Mouse (Mus musculus) G1E (cell line): ENCODE data around the gene Cd300a. TPM values are rescaled to one million over a fixed set of nuclear protein-coding genes. Genes with fewer than 3 reads are reported as not detected.

Experiments
- ATAC-seq: 2 replicates; pipeline ENCODE4 v1.8.0; 2016; ENCODE audit warnings: mild to moderate bottlenecking; ENCODE audit not compliant: insufficient number of reproducible peaks, poor library complexity, low FRiP score, severe bottlenecking; ENCODE audit errors: extremely low read depth
- DNase-seq: peaks from one replicate; pipeline ENCODE4 v3.0.0; 2012; ENCODE audit warnings: low spot score
- H3K27me3 ChIP-seq: 2 replicates; pipeline ENCODE4 v1.6.1; 2012; ENCODE audit warnings: mild to moderate bottlenecking, low read length, inconsistent platforms; ENCODE audit not compliant: insufficient read depth
- H3K36me3 ChIP-seq: replicated peaks from 2 replicates; pipeline ENCODE3; 2012; ENCODE audit warnings: mild to moderate bottlenecking, inconsistent platforms
- H3K4me1 ChIP-seq: 2 replicates; pipeline ENCODE4 v1.6.1; 2012; ENCODE audit warnings: low read depth, low read length, inconsistent platforms, mixed read lengths; ENCODE audit not compliant: insufficient read depth
- H3K4me3 ChIP-seq: 2 replicates; pipeline ENCODE4 v1.5.1; 2012; ENCODE audit warnings: low read depth, mild to moderate bottlenecking, inconsistent platforms, low read length, moderate library complexity, mixed read lengths
- H3K9me3 ChIP-seq: replicated peaks from 2 replicates; pipeline ENCODE4 v1.6.1; 2012; ENCODE audit warnings: inconsistent platforms
- CTCF ChIP-seq: IDR thresholded peaks from 2 replicates; pipeline ENCODE4 v1.5.1; 2012; ENCODE audit warnings: low read depth, low read length, inconsistent platforms, mixed read lengths
- GATA1 ChIP-seq: IDR thresholded peaks from 2 replicates; pipeline ENCODE4 v1.6.1; 2012; ENCODE audit warnings: borderline replicate concordance, low read length, inconsistent platforms, mixed read lengths
- GATA2 ChIP-seq: IDR thresholded peaks from 2 replicates; pipeline ENCODE4 v1.6.1; 2012; ENCODE audit warnings: low read depth, low read length, inconsistent platforms, borderline replicate concordance
- POLR2AphosphoS5 ChIP-seq: IDR thresholded peaks from 2 replicates; pipeline ENCODE4 v1.6.1; 2012; ENCODE audit warnings: low read depth, low read length, inconsistent platforms; ENCODE audit not compliant: insufficient replicate concordance
- TAL1 ChIP-seq: conservative IDR thresholded peaks from 2 replicates; pipeline ENCODE4 v1.6.1; 2012; ENCODE audit warnings: low read depth, low read length, inconsistent platforms, mixed read lengths
- polyA plus RNA-seq: library from polyadenylated mRNA; stranded (reverse); fragments of >175 nt; gene quantifications from 2 replicates; pipeline ENCODE4 v1.2.3, GENCODE M21; 2012
- total RNA-seq, 2 experiments: library from RNA; stranded (forward) in 1 of 2; stranded (reverse) in 1 of 2; fragments of 200-1000 nt in 1 of 2; fragments of >200 nt in 1 of 2; fragmentation: Nextera tagmentation in 1 of 2; gene quantifications; 2 replicates each; pipeline ENCODE4 v1.2.3; 2014 to 2017

Cd300a gene
- total and polyA plus RNA-seq, 3 experiments, result 0.11 TPM; not detected in 2

DNA sequence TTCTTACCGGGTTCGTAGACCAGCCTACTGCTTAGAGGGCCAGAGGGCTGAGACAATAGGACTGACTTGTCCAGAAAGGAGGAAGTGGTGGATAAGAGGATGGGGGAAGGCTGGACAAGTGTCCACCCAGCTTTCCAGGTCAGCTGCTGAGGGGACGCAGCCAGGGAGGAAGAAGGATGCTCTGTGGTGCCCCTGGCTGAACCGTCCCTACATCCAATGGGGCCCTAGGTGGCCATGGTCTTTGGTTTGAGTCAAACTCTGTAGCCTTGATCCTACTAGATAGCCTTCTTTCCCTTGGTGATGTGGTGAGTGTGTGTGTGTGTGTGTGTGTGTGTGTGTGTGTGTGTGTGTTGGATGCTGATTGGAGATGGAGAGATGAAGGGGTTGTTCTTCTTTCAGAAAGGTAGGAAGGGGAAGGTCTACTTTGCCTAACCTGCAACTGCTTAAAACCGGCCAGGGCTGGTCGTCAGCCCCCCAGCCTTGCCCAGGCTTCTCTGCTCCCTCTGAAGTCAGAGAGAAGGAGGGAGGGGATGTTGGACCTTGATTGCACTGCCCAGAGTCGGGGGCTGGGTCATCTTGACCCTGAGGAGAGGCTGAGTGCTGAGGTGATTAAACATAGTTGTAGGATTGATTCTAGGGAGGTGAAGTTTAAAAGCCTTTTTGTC, 36.5 kb upstream of the Cd300a start:
- no peak for ATAC-seq
- no peaks in the 10 kb centered on the region for H3K36me3 ChIP-seq
- H3K4me3 ChIP-seq, result no peak overlapping the region
- no peaks in the 10 kb centered on the region for H3K4me1 ChIP-seq
- H3K9me3 ChIP-seq, result peaks cover 66% of the 10 kb centered on the region
- no peak for TF ChIP-seq GATA2
- TF ChIP-seq GATA1, result no peak
- no peak for TF ChIP-seq POLR2AphosphoS5
- no peak for TF ChIP-seq TAL1
- TF ChIP-seq CTCF, result no peak
- H3K27me3 ChIP-seq, result no peaks in the 10 kb centered on the region
- no peak for DNase-seq

GRCm38 (mm10) chr11:114854581-114854980, 35.3 kb upstream of the Cd300a start:
- Histone ChIP-seq H3K27me3 (no peaks in the 10 kb centered on the region), H3K4me3 (no peak overlapping the region), H3K9me3 (peaks cover 58% of the 10 kb centered on the region), H3K4me1 (no peaks in the 10 kb centered on the region), H3K36me3 (no peaks in the 10 kb centered on the region)
- DNase-seq (no peak), ATAC-seq (no peak)
- TF ChIP-seq TAL1, result no peak
- TF ChIP-seq CTCF, result no peak
- no peak for TF ChIP-seq GATA2
- TF ChIP-seq GATA1, result no peak
- no peak for TF ChIP-seq POLR2AphosphoS5

- TF ChIP-seq GATA1, result no peak
- TF ChIP-seq TAL1, result no peak
- no peak for TF ChIP-seq CTCF
- no peak for TF ChIP-seq POLR2AphosphoS5
- TF ChIP-seq GATA2, result no peak
- no peaks in the 10 kb centered on the region for H3K36me3 ChIP-seq
- no peak for ATAC-seq
These were observed 33.7 kb upstream of the Cd300a start for GRCm38 (mm10) chr11:114856125-114856524.

DNA sequence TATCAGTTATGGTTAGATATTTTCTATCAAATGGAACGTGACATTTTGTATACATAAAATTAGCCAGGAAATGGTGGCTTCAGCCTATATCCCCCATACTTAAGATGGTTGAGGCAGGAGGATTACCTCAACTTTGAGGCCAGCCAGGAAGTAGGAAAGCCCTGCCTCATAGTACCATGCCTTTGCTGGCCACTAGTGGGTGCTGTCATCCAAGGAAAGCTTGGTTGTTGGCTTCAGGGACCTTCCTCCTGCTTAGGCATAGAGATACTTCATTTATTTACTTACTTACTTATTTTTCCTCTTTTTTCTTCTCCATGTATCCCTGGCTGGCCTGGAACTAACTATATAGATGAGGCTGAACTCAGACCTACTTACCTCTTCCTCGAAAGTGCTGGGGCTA, 31.2 kb upstream of the Cd300a start:
- TF ChIP-seq TAL1, result no peak
- TF ChIP-seq GATA1, result no peak
- Histone ChIP-seq H3K9me3 (peaks cover 38% of the 10 kb centered on the region), H3K27me3 (no peaks in the 10 kb centered on the region), H3K36me3 (no peaks in the 10 kb centered on the region), H3K4me3 (no peak overlapping the region), H3K4me1 (no peaks in the 10 kb centered on the region)
- ATAC-seq (no peak), DNase-seq (no peak)

More at GRCm38 (mm10) chr11:114856125-114856524, 33.7 kb upstream of the Cd300a start:
- no peak overlapping the region for H3K4me3 ChIP-seq
- H3K27me3 ChIP-seq, result no peaks in the 10 kb centered on the region
- no peaks in the 10 kb centered on the region for H3K4me1 ChIP-seq
- peaks cover 50% of the 10 kb centered on the region for H3K9me3 ChIP-seq
- DNase-seq, result no peak

GRCm38 (mm10) chr11:114861057-114861456, 28.8 kb upstream of the Cd300a start:
- no peak for DNase-seq
- TF ChIP-seq GATA2, result no peak
- TF ChIP-seq POLR2AphosphoS5, result no peak
- no peak for TF ChIP-seq CTCF
- TF ChIP-seq GATA1, result no peak
- TF ChIP-seq TAL1, result no peak
- ATAC-seq, result no peak
- Histone ChIP-seq H3K36me3 (no peaks in the 10 kb centered on the region), H3K27me3 (no peaks in the 10 kb centered on the region; the same call in 1 of the 2 replicates), H3K9me3 (peaks cover 48% of the 10 kb centered on the region), H3K4me1 (no peaks in the 10 kb centered on the region), H3K4me3 (no peak overlapping the region)

- no peak for ATAC-seq
- peaks cover 59% of the 10 kb centered on the region for H3K9me3 ChIP-seq
- no peak for DNase-seq
These were observed 27.2 kb upstream of the Cd300a start for GRCm38 (mm10) chr11:114862687-114863086.

More at GRCm38 (mm10) chr11:114862687-114863086, 27.2 kb upstream of the Cd300a start:
- Histone ChIP-seq H3K4me3 (no peak overlapping the region), H3K4me1 (no peaks in the 10 kb centered on the region), H3K36me3 (no peaks in the 10 kb centered on the region), H3K27me3 (no peaks in the 10 kb centered on the region; the same call in 1 of the 2 replicates)
- TF ChIP-seq GATA2, result no peak
- no peak for TF ChIP-seq POLR2AphosphoS5
- no peak for TF ChIP-seq CTCF
- no peak for TF ChIP-seq GATA1
- no peak for TF ChIP-seq TAL1
